Mouse (Mus musculus): ENCODE data around the gene Vat1.
"Not testable (repeated sequence)": the region's sequence is repeated elsewhere in the genome, so short reads cannot be mapped to it uniquely, and the experiment has no call there.

Vat1 gene

DNA sequence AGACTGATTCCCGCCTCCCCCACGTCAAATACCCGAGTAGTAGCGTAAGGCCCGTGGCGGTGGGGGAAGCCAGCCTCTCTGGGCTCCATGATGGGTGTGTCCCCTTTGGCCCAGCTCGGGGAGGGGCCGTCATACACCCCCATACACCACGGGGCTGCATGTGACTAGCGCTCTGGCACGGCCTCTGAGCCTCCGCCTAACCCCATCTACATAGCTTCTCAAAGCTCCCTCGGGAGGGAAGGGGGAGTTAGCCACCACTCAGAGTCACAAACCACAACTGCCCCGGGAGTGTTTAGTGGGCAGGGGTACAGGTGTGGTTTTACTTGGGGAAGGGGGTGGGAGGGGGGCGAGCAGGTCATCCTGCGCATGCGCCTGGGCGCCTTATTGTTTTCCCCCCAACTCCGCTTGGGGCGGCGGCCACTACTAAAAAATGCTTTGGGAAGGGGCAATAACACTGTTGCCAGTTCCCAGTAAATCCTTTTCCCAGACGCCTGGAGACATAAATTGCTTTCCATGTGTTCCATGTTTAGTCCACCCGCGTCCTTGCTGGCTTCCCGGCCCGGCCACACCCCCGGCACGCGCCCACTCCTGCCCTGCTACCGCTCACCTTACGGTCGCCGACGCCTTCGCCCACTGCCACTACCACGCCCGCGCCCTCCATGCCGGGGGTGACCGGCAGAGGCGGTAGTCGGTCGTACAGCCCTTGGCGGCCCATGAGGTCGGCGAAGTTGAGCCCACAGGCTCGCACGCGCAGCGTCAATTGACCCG, 745 bp downstream of the Vat1 start:
- DNase-seq (ENCODE audit: low read depth) = peak; percentile 83

DNA sequence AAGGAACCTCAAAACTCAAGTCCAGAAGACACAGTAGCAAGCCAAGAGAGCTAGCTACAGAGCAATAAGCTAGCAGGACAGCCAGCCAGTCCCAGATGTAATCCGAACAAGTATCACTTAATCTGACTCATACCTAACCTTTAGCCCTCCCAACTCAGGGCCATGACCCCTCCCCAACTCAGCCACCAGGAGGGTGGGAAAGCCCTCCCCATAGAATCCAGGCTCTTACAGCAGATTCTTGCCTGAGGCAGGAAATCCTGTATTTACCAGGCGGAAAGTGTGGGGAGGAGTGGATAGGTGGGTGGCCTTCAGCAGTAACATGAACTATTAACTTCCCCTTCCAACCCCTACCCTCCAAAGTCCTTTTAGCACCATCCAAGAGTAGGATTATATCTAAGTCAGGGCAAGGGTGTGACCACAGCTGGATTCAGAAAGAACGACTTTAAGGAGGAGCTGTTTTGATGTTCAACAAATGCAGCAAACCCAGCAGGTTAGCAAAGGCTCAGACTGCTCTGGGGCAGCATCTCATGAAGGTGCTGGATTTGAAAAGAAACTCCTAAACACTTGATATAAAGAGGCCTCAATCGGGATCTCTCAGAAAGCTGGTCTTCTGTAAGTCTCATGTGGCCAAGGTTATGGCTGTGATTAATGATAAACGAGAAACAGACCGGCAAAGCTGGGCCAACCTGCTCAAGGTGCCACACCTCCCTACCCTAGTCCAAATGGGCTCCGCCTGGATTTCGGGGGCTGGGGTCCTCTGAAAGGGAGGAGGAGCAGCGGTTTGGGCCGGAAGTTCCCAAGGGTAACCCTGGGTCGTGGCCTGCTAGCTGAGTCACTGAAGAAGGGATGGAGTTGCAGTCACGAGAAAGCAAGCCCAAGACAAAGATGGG, 1.6 kb downstream of the Vat1 start, which contains the start of gene Rnd2:
Gene Rnd2 (plus strand): TSS at position 789 of the 890 bp plus-strand sequence.
- DNase-seq (ENCODE audit: low read depth) = no peak

DNA sequence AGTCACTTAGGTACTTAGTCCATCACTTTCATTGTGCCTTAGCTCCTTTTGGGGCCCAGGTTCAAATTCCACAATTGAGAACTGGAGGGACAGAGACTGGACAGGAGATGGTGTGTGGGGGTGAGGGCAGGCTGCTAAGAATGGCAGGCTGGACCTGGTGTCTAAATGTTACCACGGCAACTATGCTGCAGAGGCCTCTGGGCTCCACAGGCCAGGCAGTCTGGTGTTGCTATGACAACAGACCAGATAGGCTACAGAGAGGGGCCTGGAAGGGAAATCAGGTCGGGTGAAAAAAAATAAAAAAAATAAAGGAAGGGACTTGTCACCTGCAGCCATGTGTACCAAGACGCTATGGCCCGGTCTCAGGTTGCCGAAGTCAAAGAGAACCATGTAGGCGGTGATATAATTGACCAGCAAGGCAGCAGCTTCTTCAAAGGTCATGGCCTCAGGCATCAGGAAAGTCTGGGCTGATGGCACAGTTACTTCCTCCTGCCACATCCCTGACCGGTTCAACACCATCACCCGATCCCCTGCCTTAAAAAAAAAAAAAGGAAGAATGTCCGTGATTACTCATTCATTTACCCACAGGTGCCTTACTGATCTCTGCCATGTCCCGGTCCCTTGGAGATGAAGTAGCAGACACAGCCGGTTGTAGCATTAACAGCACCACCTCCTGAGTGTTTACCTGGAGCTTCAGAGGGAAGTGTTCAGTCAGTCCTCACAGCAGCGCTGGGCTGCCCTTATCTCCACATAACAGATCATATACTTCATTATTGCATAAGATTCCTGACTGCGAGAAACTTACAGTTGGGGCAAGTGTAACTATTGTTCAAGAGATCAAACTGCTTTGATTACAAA, 3.2 kb downstream of the Vat1 start:
- DNase-seq (ENCODE audit: low read depth) = no peak

DNA sequence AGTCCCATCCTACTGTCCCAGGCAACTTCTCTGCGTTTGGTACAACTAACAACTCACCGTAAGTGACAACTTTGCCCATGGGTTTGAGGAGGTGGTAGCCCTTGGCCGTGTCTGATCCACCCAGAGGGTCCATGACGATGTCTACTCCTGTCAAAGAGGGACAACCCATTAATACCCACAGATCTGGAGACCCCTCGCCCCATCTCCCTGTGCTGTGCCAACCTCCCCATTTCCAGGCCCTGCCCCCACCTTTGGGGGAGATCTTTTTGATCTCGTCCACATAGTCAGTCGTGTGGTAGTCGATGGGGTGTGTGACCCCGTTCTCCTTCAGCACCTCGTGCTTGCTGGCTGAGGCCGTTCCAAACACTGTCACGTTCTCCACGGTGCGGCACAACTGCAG, 3.9 kb downstream of the Vat1 start:
- no peak for DNase-seq (ENCODE audit: low read depth)

DNA sequence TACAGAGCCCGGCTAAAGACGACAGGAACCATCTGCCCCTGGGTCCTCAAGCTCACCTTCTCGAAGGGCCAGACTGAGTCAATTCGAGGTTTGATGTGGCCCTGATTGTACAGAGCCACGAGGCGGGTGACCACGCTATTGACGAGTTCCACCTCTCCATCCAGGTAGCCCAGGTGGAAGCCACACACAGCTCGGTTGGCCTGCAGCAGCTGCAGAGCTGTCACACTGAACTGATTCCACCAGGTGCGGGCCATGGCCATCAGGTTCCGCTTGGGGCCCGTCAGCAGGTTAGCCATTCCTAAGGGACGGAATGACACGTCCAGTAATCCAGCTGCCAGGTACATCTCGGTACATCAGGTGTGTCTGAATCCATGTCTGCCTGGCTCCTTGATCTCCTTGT, 5.7 kb downstream of the Vat1 start:
- no peak for DNase-seq (ENCODE audit: low read depth)

DNA sequence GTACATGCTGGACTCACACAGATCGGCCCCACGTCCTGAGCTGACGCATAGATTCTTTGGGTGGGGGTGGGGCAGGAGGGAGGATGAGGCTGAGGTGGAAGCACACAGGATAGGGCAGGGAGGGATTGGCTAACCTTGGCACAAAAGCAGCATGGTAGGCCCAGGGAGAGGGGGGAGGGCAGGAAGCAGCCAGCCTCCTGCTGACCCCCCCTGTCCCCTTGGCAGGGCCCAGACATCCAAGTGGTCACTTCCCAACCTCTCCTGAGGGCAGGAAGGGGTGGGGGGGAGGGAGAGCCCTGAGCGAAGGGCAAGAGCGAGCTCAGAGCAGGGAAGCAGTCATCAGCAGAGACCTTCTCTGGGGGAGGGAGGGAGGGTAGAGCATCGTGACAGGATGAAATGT, 6.3 kb downstream of the Vat1 start:
- DNase-seq (ENCODE audit: low read depth) = no peak

DNA sequence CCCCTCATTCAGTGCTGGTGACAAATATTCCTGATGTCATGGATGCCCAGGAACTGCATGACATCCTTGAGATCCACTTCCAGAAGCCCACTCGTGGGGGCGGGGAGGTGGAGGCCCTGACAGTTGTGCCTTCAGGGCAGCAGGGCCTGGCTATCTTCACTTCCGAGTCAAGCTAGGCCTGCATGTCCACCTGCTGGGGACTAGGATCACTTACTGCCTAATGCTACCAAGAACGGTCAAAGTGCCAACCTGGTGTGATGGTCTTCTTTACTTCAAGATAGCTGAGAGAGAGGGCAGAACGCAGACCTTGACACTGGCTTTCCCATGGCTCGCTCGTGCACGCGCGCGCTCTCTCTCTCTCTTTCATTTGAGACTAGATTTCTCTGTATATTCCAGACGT, 7.8 kb downstream of the Vat1 start:
- no peak for DNase-seq (ENCODE audit: low read depth)

DNA sequence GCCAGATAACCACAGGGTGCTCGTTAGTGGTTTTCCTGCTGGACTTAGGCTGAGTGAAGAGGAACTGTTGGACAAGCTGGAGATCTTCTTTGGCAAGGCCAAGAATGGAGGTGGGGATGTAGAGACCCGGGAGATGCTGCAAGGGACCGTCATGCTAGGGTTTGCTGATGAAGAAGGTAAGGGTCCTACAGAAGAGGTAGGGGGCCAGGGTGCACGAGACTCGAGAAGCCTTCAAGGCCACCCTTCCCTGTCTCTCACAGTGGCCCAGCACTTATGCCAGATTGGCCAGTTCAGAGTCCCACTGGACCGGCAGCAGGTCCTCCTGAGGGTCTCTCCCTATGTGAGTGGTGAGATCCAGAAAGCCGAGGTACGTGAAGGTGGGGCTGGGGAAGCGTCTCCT, 8.4 kb downstream of the Vat1 start:
- no peak for DNase-seq (ENCODE audit: low read depth)

DNA sequence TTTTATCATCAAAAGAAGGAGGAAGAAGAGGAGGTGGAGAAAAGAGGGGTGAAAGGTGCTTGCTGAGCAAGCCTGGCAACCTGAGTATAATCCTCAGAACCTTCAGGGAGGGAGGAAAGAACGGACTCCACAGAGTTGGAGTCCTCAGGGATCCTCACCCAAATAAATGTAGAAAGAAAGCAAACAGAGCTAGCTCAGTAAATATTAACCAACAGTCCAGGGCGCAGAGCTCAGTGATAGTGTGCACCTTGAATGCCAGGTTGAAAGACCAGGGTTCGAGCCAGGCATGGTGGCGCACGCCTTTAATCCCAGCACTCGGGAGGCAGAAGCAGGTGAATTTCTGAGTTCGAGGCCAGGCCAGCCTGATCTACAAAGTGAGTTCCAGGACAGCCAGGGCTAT, 10.4 kb downstream of the Vat1 start:
- no peak for DNase-seq (ENCODE audit: low read depth)

DNA sequence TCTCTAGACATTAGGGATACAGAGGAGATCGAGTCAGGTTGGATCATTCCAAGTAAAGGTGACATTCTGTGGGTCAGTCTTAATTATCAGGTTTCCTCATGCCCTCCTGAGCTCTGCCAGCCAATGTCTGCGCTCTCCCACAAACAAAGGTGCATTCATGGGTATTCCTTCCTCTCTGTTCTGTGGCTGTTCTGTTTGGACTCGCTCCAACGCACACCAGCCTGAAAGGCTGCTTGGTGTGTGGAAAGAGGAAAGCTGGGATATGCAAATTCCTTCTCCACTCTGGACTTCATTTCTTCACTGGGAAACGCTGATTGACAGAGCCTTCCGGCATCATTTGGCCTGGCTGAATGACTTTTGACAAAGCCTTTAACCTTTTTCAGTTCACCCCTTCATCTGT, 11.3 kb downstream of the Vat1 start:
- DNase-seq (ENCODE audit: low read depth) = no peak

DNA sequence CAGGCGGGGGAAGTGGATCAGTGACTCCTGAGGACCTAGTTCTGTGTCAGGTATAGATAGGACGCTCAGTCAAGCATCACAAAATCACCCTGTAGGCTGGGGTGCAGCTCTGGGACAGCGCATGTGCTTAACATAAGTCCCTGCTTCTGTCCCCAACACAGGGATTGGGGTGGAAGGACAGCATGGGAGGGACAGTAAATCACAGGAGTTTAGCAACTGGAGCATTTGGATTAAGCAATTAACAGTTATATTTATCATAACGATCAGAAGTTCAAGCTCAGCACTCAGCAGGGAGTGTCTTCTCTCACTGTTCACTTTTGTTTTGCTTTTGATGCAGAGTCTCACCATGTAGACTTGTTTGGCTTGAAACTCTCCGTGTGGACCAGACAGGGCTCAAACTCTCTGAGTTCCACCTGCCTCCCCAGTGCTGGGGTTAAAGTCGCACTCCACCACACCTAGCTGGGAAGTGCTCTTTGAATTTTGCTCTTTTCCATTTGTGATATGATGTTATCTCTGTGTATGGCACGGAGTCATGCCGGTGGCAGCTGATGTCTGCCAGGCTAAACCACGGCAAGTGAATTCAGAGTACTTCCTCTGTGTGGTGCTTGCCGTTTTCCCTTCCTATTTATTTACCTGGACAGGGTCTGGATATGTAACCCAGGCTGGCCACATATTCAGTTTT, 13.8 kb downstream of the Vat1 start:
- DNase-seq (ENCODE audit: low read depth) = no peak

DNA sequence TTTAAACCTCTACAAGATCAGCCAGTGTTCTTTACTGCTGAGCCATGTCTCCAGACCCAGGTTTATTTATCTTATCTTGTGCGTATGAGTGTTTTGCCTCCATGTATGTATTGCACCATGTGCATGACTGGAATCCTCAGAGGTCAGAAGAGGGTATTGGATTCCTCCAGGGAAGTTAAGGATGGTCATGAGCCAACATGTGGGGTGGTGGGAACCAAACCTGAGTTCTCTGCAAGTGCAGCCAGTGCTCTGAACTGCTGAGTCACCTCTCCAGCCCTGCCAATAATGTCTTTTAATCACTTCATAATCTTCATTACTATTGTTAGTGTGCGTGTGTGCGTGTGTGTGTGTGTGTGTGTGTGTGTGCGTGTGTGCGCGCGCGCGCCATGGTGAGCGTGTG, 14.5 kb downstream of the Vat1 start:
- DNase-seq (ENCODE audit: low read depth) = no peak

DNA sequence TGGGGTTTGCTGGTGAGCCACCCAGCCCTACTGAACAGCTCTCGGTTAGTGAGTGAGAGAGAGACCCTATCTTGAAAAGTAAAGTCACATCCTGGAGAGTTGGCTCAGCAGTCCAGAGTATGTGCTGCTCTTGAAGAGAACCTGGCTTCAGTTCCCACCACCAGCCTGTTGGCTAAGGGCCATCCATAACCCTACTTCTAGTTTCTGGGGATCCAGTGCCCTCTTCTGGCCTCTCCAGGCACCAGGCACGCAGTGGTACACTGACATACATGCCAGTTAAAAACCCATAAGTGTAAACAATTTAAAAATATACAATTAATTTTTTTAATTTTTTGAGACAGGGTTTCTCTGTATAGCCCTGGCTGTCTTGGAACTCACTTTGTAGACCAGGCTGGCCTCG, 15.6 kb downstream of the Vat1 start:
- no peak for DNase-seq (ENCODE audit: low read depth)

DNA sequence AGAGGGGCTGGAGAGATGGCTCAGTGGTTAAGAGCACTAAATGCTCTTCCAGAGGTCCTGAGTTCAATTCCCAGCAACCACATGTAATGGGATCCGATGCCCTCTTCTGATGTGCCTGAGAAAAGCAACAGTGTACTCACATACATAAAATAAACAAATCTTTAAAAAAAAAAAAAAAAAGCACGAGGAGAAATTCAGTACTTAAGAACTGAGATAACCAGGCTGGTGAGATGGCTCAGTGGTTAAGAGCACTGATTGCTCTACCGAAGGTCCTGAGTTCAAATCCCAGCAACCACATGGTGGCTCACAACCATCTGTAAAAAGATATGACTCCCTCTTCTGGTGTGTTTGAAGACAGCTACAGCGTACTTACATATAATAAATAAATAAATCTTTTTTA, 16.4 kb downstream of the Vat1 start:
- DNase-seq (ENCODE audit: low read depth) = not testable (repeated sequence)

DNA sequence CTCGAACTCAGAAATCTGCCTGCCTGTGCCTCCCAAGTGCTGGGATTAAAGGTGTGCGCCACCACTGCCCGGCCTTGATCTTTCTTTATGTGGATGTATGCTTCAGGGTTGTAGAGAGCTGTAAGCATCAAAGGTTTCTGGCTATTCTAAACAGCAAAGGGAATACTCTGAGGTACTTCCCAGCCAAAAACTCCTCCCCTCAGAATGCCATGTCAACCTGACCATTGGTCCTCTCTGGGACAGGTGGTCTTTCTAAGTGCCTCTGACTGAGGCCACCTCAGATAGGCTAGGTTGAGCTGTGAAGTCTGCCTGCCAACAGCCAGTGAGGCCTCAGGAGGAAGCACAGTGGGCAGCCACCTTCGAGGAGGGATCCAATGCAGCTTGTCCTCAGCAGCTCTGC, 17.1 kb downstream of the Vat1 start:
- DNase-seq (ENCODE audit: low read depth) = no peak

DNA sequence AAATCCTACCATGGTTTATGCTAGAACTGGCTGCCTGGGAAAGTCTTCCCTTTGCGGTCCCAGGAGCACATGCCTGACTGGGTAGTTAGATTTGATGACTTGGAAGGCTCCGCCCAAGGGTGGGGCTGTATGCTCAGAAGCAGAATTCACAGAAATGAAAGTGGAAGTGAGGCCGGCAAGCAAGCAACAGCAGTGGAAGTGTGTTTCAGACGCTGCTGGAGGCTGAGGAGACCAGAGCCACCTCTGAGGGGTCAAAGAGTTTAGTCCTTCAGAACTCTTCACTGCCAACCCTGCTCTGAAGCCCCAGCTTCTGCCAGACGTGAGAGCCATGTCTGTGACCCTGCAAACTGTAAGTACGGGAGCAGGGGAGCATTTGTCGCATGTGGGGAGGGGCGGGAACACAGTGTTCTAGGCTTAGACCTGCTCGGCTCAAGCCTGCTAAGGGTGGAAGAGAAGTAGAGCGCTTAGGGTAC, 17.7 kb downstream of the Vat1 start, which contains the start of gene Ifi35:
Gene Ifi35 (plus strand): TSS at position 134 of the 473 bp plus-strand sequence.
- DNase-seq (ENCODE audit: low read depth) = peak; percentile 96

DNA sequence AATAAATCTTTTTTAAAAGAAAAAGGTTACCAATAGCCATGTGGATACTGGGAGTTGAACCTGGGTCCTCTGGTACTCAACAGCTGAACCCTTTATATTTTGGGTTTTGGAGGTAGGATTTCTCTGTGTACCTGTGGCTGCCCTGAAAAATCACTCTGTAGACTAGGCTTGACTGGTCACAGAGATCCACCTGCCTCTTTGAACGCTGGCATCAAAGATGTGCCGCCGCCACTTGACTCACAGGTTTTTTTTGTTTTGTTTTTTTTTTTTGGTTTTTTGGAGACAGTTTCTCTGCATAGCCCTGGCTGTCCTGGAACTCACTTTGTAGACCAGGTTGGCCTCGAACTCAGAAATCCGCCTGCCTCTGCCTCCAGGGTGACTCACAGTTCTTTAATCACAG, 18.2 kb downstream of the Vat1 start:
- DNase-seq (ENCODE audit: low read depth) = no peak

DNA sequence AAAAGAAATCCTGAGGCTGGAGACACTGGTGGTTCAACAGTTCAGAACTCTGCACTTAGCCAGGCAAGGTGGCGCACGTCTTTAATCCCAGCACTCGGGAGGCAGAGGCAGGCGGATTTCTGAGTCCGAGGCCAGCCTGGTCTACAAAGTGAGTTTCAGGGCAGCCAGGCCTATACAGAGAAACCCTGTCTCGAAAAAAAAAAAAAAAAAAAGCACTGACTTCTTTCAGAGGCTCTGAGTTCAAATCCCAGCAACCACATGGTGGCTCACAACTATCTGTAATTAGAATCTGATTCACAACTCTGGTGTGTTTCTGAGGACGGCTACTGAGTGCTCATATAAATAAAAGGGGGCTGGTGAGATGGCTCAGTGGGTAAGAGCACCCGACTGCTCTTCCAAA, 19.2 kb downstream of the Vat1 start:
- DNase-seq (ENCODE audit: low read depth) = not testable (repeated sequence)

DNA sequence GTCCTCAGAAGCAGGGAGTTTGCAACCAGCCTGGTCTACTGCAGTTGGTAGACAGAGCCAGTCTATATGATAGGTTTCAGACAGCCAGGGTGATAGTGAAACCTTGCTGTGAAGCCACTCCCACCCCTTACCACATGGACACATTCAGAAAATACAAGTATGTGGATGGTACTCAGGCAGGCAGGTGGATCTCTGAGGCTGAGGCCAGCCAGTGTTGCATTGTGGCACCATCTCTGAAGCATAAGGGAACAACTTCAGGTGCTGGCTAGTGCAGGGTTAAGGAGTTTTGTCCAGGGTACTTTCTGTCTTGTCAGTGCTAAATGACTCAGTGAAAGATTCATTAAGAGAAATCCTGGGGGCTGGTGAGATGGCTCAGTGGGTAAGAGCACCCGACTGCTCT, 19.7 kb downstream of the Vat1 start:
- DNase-seq (ENCODE audit: low read depth) = no peak

DNA sequence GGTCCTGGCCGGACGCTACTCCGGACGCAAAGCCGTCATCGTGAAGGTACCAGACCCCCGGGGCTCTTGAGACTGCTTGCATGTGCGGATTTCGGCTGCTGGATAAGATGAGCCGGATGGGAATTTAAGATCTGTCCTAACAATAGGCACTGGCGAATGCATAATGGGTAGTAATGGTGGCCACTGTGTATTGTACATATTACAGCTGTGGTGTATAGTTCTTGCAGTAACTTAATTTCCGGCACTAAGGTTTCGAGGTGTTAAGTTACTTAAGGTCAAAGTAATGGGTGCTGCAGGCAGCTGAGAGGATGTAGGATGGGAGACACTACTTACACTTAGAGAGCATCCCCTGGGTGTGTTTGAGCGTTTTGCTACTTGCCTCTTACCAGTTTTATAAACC, 23.3 kb downstream of the Vat1 start:
- no peak for DNase-seq (ENCODE audit: low read depth)

DNA sequence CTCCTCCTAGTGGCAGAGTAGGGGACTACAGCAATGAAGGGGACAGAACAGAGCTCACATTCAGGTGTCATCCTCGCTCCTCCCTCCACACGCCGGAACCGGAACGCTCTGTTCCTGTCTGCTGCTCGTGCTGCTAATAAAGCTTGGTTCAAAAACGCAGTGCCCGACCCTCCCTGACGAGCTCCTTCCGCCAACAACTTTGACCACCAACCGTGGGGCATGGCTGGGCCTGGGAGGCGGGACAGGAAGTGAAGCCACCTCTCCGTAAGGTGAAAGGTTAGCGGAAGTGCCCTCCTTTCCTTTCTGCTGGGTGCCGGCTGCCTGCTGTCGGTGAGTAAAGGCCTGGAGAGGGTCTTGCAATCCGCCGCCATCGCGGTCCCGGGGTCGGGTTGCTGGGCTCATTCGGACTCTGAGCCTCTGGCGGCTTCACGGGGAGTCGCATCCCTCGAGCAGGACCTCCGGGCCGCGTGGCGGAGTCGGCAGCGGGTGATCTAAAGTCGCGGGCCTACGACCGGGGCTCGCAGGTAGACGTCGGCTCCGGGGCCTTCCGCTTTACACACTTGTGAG, 23.8 kb downstream of the Vat1 start, which contains the start of gene Rpl27:
Gene Rpl27 (plus strand): TSS at position 172 of the 567 bp plus-strand sequence.
- peak; percentile 100 for DNase-seq (ENCODE audit: low read depth)

Measured in fibroblast of lung, adult 2 months (primary cell).